Mouse (Mus musculus): ENCODE results near the gene Nr1d1. TPM values are rescaled to one million over a fixed set of nuclear protein-coding genes. Genes with fewer than 3 reads are reported as not detected.

The Nr1d1 gene
- polyA plus RNA-seq, 1 experiment from 2014 or later = 3.6 TPM

GRCm38 (mm10) chr11:98795015-98795713, 20.0 kb upstream of the Nr1d1 start, which contains the start of gene Msl1:
TSS of gene Msl1 (plus strand) at chr11:98795516.
- peak; percentile 59 for ATAC-seq (ENCODE audit: low read depth)
- peaks cover 43% of the 10 kb centered on the region for H3K4me1 ChIP-seq (replicated peaks)
- H3K36me3 ChIP-seq = peaks cover 16% of the 10 kb centered on the region
- H3K27ac ChIP-seq (replicated peaks) = peak within 1 kb of the TSS; percentile 100
- H3K4me2 ChIP-seq = peak within 1 kb of the TSS; percentile 100
- no peaks in the 10 kb centered on the region for H3K9me3 ChIP-seq
- WGBS = under 1% methylated on average over 64 of the region's 89 CpGs
- H3K4me3 ChIP-seq = peak within 1 kb of the TSS; percentile 100
- peak within 1 kb of the TSS; percentile 100 for H3K9ac ChIP-seq
- H3K27me3 ChIP-seq = no peaks in the 10 kb centered on the region

GRCm38 (mm10) chr11:98794469-98795014, 19.4 kb upstream of the Nr1d1 start:
- Histone ChIP-seq H3K4me1 (replicated peaks) (peaks cover 47% of the 10 kb centered on the region), H3K9ac (peak overlapping the region; percentile 100), H3K4me2 (peak overlapping the region; percentile 100), H3K9me3 (no peaks in the 10 kb centered on the region), H3K27me3 (no peaks in the 10 kb centered on the region), H3K4me3 (peak overlapping the region; percentile 100), H3K36me3 (peaks cover 10% of the 10 kb centered on the region), H3K27ac (replicated peaks) (peak overlapping the region; percentile 100)
- peak; percentile 51 for ATAC-seq (ENCODE audit: low read depth)
- WGBS = 0% methylated on average over 25 of the region's 30 CpGs

- ATAC-seq (ENCODE audit: low read depth) = no peak
- no peak overlapping the region for H3K4me3 ChIP-seq
- H3K9me3 ChIP-seq = no peaks in the 10 kb centered on the region
- WGBS = 16% methylated on average over 4 of the region's 4 CpGs
- H3K9ac ChIP-seq = no peak overlapping the region
- H3K27ac ChIP-seq (replicated peaks) = no peak overlapping the region
- no peak overlapping the region for H3K4me2 ChIP-seq
- H3K27me3 ChIP-seq = no peaks in the 10 kb centered on the region
- no peaks in the 10 kb centered on the region for H3K36me3 ChIP-seq
- peaks cover 42% of the 10 kb centered on the region for H3K4me1 ChIP-seq (replicated peaks)
Observed at GRCm38 (mm10) chr11:98792081-98792480, 16.9 kb upstream of the Nr1d1 start.

GRCm38 (mm10) chr11:98791448-98791847, 16.3 kb upstream of the Nr1d1 start:
- H3K9ac ChIP-seq = no peak overlapping the region
- H3K36me3 ChIP-seq = no peaks in the 10 kb centered on the region
- H3K9me3 ChIP-seq = no peaks in the 10 kb centered on the region
- H3K4me1 ChIP-seq (replicated peaks) = peaks cover 47% of the 10 kb centered on the region
- no peak overlapping the region for H3K4me2 ChIP-seq
- H3K27ac ChIP-seq (replicated peaks) = no peak overlapping the region
- H3K27me3 ChIP-seq = no peaks in the 10 kb centered on the region
- ATAC-seq (ENCODE audit: low read depth) = no peak
- H3K4me3 ChIP-seq = no peak overlapping the region
- 80% methylated on average over 1 of the region's 1 CpGs for WGBS

GRCm38 (mm10) chr11:98790631-98791205, 15.6 kb upstream of the Nr1d1 start:
- Histone ChIP-seq H3K9ac (no peak overlapping the region), H3K27ac (replicated peaks) (no peak overlapping the region), H3K4me3 (no peak overlapping the region), H3K36me3 (no peaks in the 10 kb centered on the region), H3K4me2 (no peak overlapping the region), H3K27me3 (no peaks in the 10 kb centered on the region), H3K9me3 (no peaks in the 10 kb centered on the region), H3K4me1 (replicated peaks) (peaks cover 54% of the 10 kb centered on the region)
- ATAC-seq (ENCODE audit: low read depth) = no peak
- 83% methylated on average over 5 of the region's 5 CpGs for WGBS

- 42% methylated on average over 5 of the region's 5 CpGs for WGBS
- Histone ChIP-seq H3K4me2 (peak overlapping the region; percentile 88), H3K9ac (peak overlapping the region; percentile 60), H3K9me3 (no peaks in the 10 kb centered on the region), H3K4me1 (replicated peaks) (peaks cover 63% of the 10 kb centered on the region), H3K27me3 (no peaks in the 10 kb centered on the region), H3K4me3 (peak overlapping the region; percentile 44), H3K27ac (replicated peaks) (no peak overlapping the region), H3K36me3 (no peaks in the 10 kb centered on the region)
- no peak for ATAC-seq (ENCODE audit: low read depth)
Observed at GRCm38 (mm10) chr11:98789824-98790223, 14.7 kb upstream of the Nr1d1 start.

- H3K4me1 ChIP-seq (replicated peaks) = peaks cover 66% of the 10 kb centered on the region
- peak overlapping the region; percentile 60 for H3K9ac ChIP-seq
- no peaks in the 10 kb centered on the region for H3K27me3 ChIP-seq
- 2% methylated on average over 25 of the region's 25 CpGs for WGBS
- no peak for ATAC-seq (ENCODE audit: low read depth)
- H3K4me3 ChIP-seq = peak overlapping the region; percentile 44
- H3K36me3 ChIP-seq = no peaks in the 10 kb centered on the region
- H3K4me2 ChIP-seq = peak overlapping the region; percentile 88
- no peaks in the 10 kb centered on the region for H3K9me3 ChIP-seq
- H3K27ac ChIP-seq (replicated peaks) = peak overlapping the region; percentile 46; the same call in 1 of the 2 replicates
Observed at GRCm38 (mm10) chr11:98789219-98789807, 14.2 kb upstream of the Nr1d1 start.

- H3K27ac ChIP-seq (replicated peaks) = peak overlapping the region; percentile 63
- H3K27me3 ChIP-seq = no peaks in the 10 kb centered on the region
- WGBS = 14% methylated on average over 17 of the region's 18 CpGs
- peak overlapping the region; percentile 88 for H3K4me2 ChIP-seq
- no peaks in the 10 kb centered on the region for H3K9me3 ChIP-seq
- no peaks in the 10 kb centered on the region for H3K36me3 ChIP-seq
- peak overlapping the region; percentile 44 for H3K4me3 ChIP-seq
- H3K4me1 ChIP-seq (replicated peaks) = peaks cover 66% of the 10 kb centered on the region
- ATAC-seq (ENCODE audit: low read depth) = peak; percentile 70
- H3K9ac ChIP-seq = peak overlapping the region; percentile 60
Observed at GRCm38 (mm10) chr11:98788550-98789218, 13.6 kb upstream of the Nr1d1 start.

- Histone ChIP-seq H3K9me3 (no peaks in the 10 kb centered on the region), H3K27me3 (no peaks in the 10 kb centered on the region), H3K9ac (no peak overlapping the region; the same call in 1 of the 2 replicates), H3K27ac (replicated peaks) (peak overlapping the region; percentile 63), H3K4me3 (no peak overlapping the region), H3K36me3 (no peaks in the 10 kb centered on the region), H3K4me1 (replicated peaks) (peaks cover 66% of the 10 kb centered on the region), H3K4me2 (peak overlapping the region; percentile 88)
- 96% methylated on average over 5 of the region's 5 CpGs for WGBS
- ATAC-seq (ENCODE audit: low read depth) = no peak
Observed at GRCm38 (mm10) chr11:98788139-98788538, 13.0 kb upstream of the Nr1d1 start.

- H3K4me2 ChIP-seq = no peak overlapping the region
- no peak for ATAC-seq (ENCODE audit: low read depth)
- no peak overlapping the region for H3K9ac ChIP-seq
- no peaks in the 10 kb centered on the region for H3K27me3 ChIP-seq
- H3K4me3 ChIP-seq = no peak overlapping the region
- H3K4me1 ChIP-seq (replicated peaks) = peaks cover 66% of the 10 kb centered on the region
- no peaks in the 10 kb centered on the region for H3K36me3 ChIP-seq
- no peak overlapping the region for H3K27ac ChIP-seq (replicated peaks)
- 93% methylated on average over 1 of the region's 1 CpGs for WGBS
- no peaks in the 10 kb centered on the region for H3K9me3 ChIP-seq
Observed at GRCm38 (mm10) chr11:98787691-98788090, 12.6 kb upstream of the Nr1d1 start.

- Histone ChIP-seq H3K4me1 (replicated peaks) (peaks cover 69% of the 10 kb centered on the region), H3K4me3 (no peak overlapping the region), H3K27ac (replicated peaks) (no peak overlapping the region), H3K36me3 (no peaks in the 10 kb centered on the region), H3K9ac (no peak overlapping the region), H3K4me2 (no peak overlapping the region; the same call in 1 of the 2 replicates), H3K27me3 (no peaks in the 10 kb centered on the region), H3K9me3 (no peaks in the 10 kb centered on the region)
- WGBS = 39% methylated on average over 7 of the region's 7 CpGs
- ATAC-seq (ENCODE audit: low read depth) = no peak
Observed at GRCm38 (mm10) chr11:98787229-98787628, 12.1 kb upstream of the Nr1d1 start.
